Mouse (Mus musculus): ENCODE measurements around the gene Col23a1. TPM values are rescaled to one million over a fixed set of nuclear protein-coding genes. Genes with fewer than 3 reads are reported as not detected.
"Not testable (repeated sequence)": the region's sequence is repeated elsewhere in the genome, so short reads cannot be mapped to it uniquely, and the experiment has no call there.

The Col23a1 gene
- total and polyA plus RNA-seq, 2 experiments from 2014 or later, result 3.5 to 7.2 TPM

GRCm38 (mm10) chr11:51349665-51350064 is 59.9 kb downstream of the Col23a1 start:
- no peak overlapping the region for H3K4me2 ChIP-seq (ENCODE audit: low read depth, low read length)
- no peak for ATAC-seq (ENCODE audit: insufficient read depth, low read depth)
- H3K27ac ChIP-seq (ENCODE audit: low read depth), result no peak overlapping the region
- no peak overlapping the region for H3K4me3 ChIP-seq (ENCODE audit: low read depth, low read length)
- H3K36me3 ChIP-seq (replicated peaks; ENCODE audit: control insufficient read depth, insufficient read depth, low read length), result no peaks in the 10 kb centered on the region
- H3K4me1 ChIP-seq (ENCODE audit: control insufficient read depth, insufficient read depth), result peaks cover 9% of the 10 kb centered on the region; the same call in 1 of the 2 replicates
- no peak for DNase-seq (ENCODE audit: low spot score)
- no peaks in the 10 kb centered on the region; the same call in 1 of the 2 replicates for H3K27me3 ChIP-seq (ENCODE audit: control insufficient read depth, insufficient read depth, low read length)
- no peak overlapping the region for H3K9ac ChIP-seq (replicated peaks; ENCODE audit: low read depth, low read length)
- TF ChIP-seq CTCF (IDR thresholded peaks at IDR 0.05; ENCODE audit: low read depth), result no peak
- TF ChIP-seq EP300 (IDR thresholded peaks at IDR 0.05; ENCODE audit: low read depth), result no peak
- no peaks in the 10 kb centered on the region for H3K9me3 ChIP-seq (replicated peaks; ENCODE audit: control insufficient read depth, low read length)

- 61% methylated on average over 9 of the region's 9 CpGs for WGBS
Observed at GRCm38 (mm10) chr11:51351151-51351550, 61.4 kb downstream of the Col23a1 start.

GRCm38 (mm10) chr11:51351841-51352240 is 62.1 kb downstream of the Col23a1 start:
- Histone ChIP-seq H3K4me2 (ENCODE audit: low read depth, low read length) (no peak overlapping the region), H3K9me3 (replicated peaks; ENCODE audit: control insufficient read depth, low read length) (no peaks in the 10 kb centered on the region), H3K36me3 (replicated peaks; ENCODE audit: control insufficient read depth, insufficient read depth, low read length) (no peaks in the 10 kb centered on the region), H3K9ac (replicated peaks; ENCODE audit: low read depth, low read length) (no peak overlapping the region), H3K27me3 (ENCODE audit: control insufficient read depth, insufficient read depth, low read length) (no peaks in the 10 kb centered on the region; the same call in 1 of the 2 replicates), H3K27ac (ENCODE audit: low read depth) (no peak overlapping the region), H3K4me3 (ENCODE audit: low read depth, low read length) (no peak overlapping the region), H3K4me1 (ENCODE audit: control insufficient read depth, insufficient read depth) (no peaks in the 10 kb centered on the region)
- ATAC-seq (ENCODE audit: insufficient read depth, low read depth) (no peak), DNase-seq (ENCODE audit: low spot score) (no peak)
- TF ChIP-seq EP300 (IDR thresholded peaks at IDR 0.05; ENCODE audit: low read depth) (no peak), CTCF (IDR thresholded peaks at IDR 0.05; ENCODE audit: low read depth) (no peak)
- 43% methylated on average over 5 of the region's 5 CpGs for WGBS

More at GRCm38 (mm10) chr11:51351151-51351550, 61.4 kb downstream of the Col23a1 start:
- Histone ChIP-seq H3K9ac (replicated peaks; ENCODE audit: low read depth, low read length) (no peak overlapping the region), H3K4me2 (ENCODE audit: low read depth, low read length) (no peak overlapping the region), H3K27ac (ENCODE audit: low read depth) (no peak overlapping the region), H3K9me3 (replicated peaks; ENCODE audit: control insufficient read depth, low read length) (no peaks in the 10 kb centered on the region), H3K27me3 (ENCODE audit: control insufficient read depth, insufficient read depth, low read length) (no peaks in the 10 kb centered on the region; the same call in 1 of the 2 replicates), H3K4me1 (ENCODE audit: control insufficient read depth, insufficient read depth) (no peaks in the 10 kb centered on the region), H3K36me3 (replicated peaks; ENCODE audit: control insufficient read depth, insufficient read depth, low read length) (no peaks in the 10 kb centered on the region), H3K4me3 (ENCODE audit: low read depth, low read length) (no peak overlapping the region)
- TF ChIP-seq EP300 (IDR thresholded peaks at IDR 0.05; ENCODE audit: low read depth), result no peak
- no peak for TF ChIP-seq CTCF (IDR thresholded peaks at IDR 0.05; ENCODE audit: low read depth)
- no peak for ATAC-seq (ENCODE audit: insufficient read depth, low read depth)
- DNase-seq (ENCODE audit: low spot score), result no peak

DNA sequence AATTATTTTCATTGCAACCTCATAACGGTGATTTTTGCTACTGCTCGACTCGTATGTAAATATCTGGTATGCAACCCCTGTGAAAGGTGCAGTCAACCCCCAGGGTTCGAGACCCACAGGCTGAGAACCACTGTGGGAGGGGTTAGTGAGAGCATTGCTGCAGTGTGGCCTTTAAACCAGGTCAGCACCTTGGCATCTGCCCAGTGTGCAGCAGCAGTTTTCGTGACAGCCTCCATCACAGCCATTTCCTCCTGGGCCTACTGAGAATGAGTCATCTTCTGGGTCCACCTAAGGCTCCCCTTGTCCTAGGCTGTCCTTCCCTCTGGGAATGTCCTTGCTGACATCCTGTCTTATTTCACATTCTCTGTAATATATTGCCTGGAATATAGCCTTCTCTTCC is 64.0 kb downstream of the Col23a1 start:
- Histone ChIP-seq H3K9me3 (replicated peaks; ENCODE audit: control insufficient read depth, low read length) (no peaks in the 10 kb centered on the region), H3K27ac (ENCODE audit: low read depth) (no peak overlapping the region), H3K4me3 (ENCODE audit: low read depth, low read length) (no peak overlapping the region), H3K27me3 (ENCODE audit: control insufficient read depth, insufficient read depth, low read length) (no peaks in the 10 kb centered on the region; the same call in 1 of the 2 replicates), H3K36me3 (replicated peaks; ENCODE audit: control insufficient read depth, insufficient read depth, low read length) (no peaks in the 10 kb centered on the region), H3K4me2 (ENCODE audit: low read depth, low read length) (no peak overlapping the region), H3K9ac (replicated peaks; ENCODE audit: low read depth, low read length) (no peak overlapping the region), H3K4me1 (ENCODE audit: control insufficient read depth, insufficient read depth) (no peaks in the 10 kb centered on the region)
- TF ChIP-seq EP300 (IDR thresholded peaks at IDR 0.05; ENCODE audit: low read depth) (no peak), CTCF (IDR thresholded peaks at IDR 0.05; ENCODE audit: low read depth) (no peak)
- WGBS, result 58% methylated on average over 5 of the region's 5 CpGs
- ATAC-seq (ENCODE audit: insufficient read depth, low read depth), result no peak; the same call in 1 of the 2 replicates
- no peak for DNase-seq (ENCODE audit: low spot score)

DNA sequence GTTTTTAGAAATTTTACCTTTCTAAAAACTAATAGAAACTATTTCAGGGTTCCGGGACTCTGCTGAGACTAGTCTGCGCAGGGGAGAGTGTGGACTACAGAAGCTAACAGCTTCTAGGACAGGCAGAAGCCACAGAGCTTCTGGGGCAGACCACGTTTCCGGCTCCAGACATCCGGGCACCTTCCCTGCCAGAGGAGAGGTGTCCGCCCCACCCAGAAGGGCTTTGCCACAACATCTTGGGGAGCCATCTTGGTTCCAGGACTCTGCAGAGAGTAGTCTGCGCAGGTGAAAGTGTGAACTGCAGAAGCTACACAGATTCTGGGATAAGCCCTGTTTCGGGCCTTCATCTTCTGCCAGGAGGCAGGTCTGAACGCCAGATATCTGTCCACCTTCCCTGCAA is 69.3 kb downstream of the Col23a1 start:
- H3K9me3 ChIP-seq (replicated peaks; ENCODE audit: control insufficient read depth, low read length); H3K36me3 ChIP-seq (replicated peaks; ENCODE audit: control insufficient read depth, insufficient read depth, low read length); H3K27ac ChIP-seq (ENCODE audit: low read depth); H3K4me2 ChIP-seq (ENCODE audit: low read depth, low read length); ATAC-seq (ENCODE audit: insufficient read depth, low read depth); H3K4me3 ChIP-seq (ENCODE audit: low read depth, low read length); H3K4me1 ChIP-seq (ENCODE audit: control insufficient read depth, insufficient read depth); H3K27me3 ChIP-seq (ENCODE audit: control insufficient read depth, insufficient read depth, low read length); DNase-seq (ENCODE audit: low spot score); H3K9ac ChIP-seq (replicated peaks; ENCODE audit: low read depth, low read length): not testable (repeated sequence)
- WGBS, result 84% methylated on average over 9 of the region's 9 CpGs

GRCm38 (mm10) chr11:51364353-51364752 is 74.6 kb downstream of the Col23a1 start:
- Histone ChIP-seq H3K9ac (replicated peaks; ENCODE audit: low read depth, low read length) (no peak overlapping the region), H3K36me3 (replicated peaks; ENCODE audit: control insufficient read depth, insufficient read depth, low read length) (no peaks in the 10 kb centered on the region), H3K27me3 (ENCODE audit: control insufficient read depth, insufficient read depth, low read length) (no peaks in the 10 kb centered on the region), H3K9me3 (replicated peaks; ENCODE audit: control insufficient read depth, low read length) (no peaks in the 10 kb centered on the region), H3K4me1 (ENCODE audit: control insufficient read depth, insufficient read depth) (no peaks in the 10 kb centered on the region), H3K4me2 (ENCODE audit: low read depth, low read length) (no peak overlapping the region), H3K4me3 (ENCODE audit: low read depth, low read length) (no peak overlapping the region), H3K27ac (ENCODE audit: low read depth) (no peak overlapping the region)
- DNase-seq (ENCODE audit: low spot score) (no peak), ATAC-seq (ENCODE audit: insufficient read depth, low read depth) (no peak)
- 70% methylated on average over 5 of the region's 5 CpGs for WGBS
- no peak for TF ChIP-seq EP300 (IDR thresholded peaks at IDR 0.05; ENCODE audit: low read depth)
- TF ChIP-seq CTCF (IDR thresholded peaks at IDR 0.05; ENCODE audit: low read depth), result no peak

All from heart, postnatal 0 days (tissue).